Mouse (Mus musculus) hindbrain, embryonic 14.5 days (tissue): ENCODE measurements around the gene Ccnj. TPM values are rescaled to one million over a fixed set of nuclear protein-coding genes. Genes with fewer than 3 reads are reported as not detected.

Experiments used
- ATAC-seq: fragments of 200-750 bp; cut with Nextera tagmentation; 2 replicates; pipeline ENCODE4 v1.8.0; 2017; ENCODE audit warnings: moderate number of reproducible peaks, mild to moderate bottlenecking, moderate TSS enrichment, moderate library complexity; ENCODE audit not compliant: low FRiP score
- DNase-seq: peaks from one replicate; pipeline ENCODE4 v3.0.0-alpha.2; 2015; ENCODE audit warnings: low spot score
- H3K27ac ChIP-seq: fragments of 300-500 bp; sonication (generic); 2 replicates; pipeline ENCODE4 v1.5.1; 2014; ENCODE audit warnings: mild to moderate bottlenecking, moderate library complexity
- H3K27me3 ChIP-seq: fragments of 300-500 bp; sonication (generic); 2 replicates; pipeline ENCODE4 v1.6.1; 2014; ENCODE audit warnings: mild to moderate bottlenecking, low read length, mixed read lengths; ENCODE audit not compliant: control insufficient read depth, insufficient read depth
- H3K36me3 ChIP-seq: fragments of 300-500 bp; sonication (generic); replicated peaks from 2 replicates; pipeline ENCODE4 v1.6.1; 2014; ENCODE audit not compliant: control insufficient read depth, insufficient read depth
- H3K4me1 ChIP-seq: fragments of 300-500 bp; sonication (generic); replicated peaks from 2 replicates; pipeline ENCODE4 v1.6.1; 2014; ENCODE audit warnings: antibody characterized with exemption, low read length, mixed read lengths; ENCODE audit not compliant: control insufficient read depth, insufficient read depth
- H3K4me2 ChIP-seq: fragments of 300-500 bp; sonication (generic); replicated peaks from 2 replicates; pipeline ENCODE4 v1.6.1; 2014; ENCODE audit warnings: mild to moderate bottlenecking, moderate library complexity
- H3K4me3 ChIP-seq: fragments of 300-500 bp; sonication (generic); replicated peaks from 2 replicates; pipeline ENCODE4 v1.5.1; 2014; ENCODE audit warnings: mild to moderate bottlenecking, low read length
- H3K9ac ChIP-seq: fragments of 300-500 bp; sonication (generic); 2 replicates; pipeline ENCODE4 v1.6.1; 2014
- H3K9me3 ChIP-seq: fragments of 300-500 bp; sonication (generic); 2 replicates; pipeline ENCODE4 v1.6.1; 2016; ENCODE audit warnings: low read length; ENCODE audit not compliant: control insufficient read depth
- WGBS: fragments of 180-500 bp; shearing (Covaris S2); extraction: QIAGEN DNeasy Blood & Tissue Kit; methylation state at CpG from one replicate; pipeline ENCODE4 v1.1.7; 2014; 5-methylcytosine and 5-hydroxymethylcytosine counted together
- polyA plus RNA-seq: library from polyadenylated mRNA; unstranded; fragments of >200 nt; fragmentation: Nextera tagmentation; extraction: Ambion mirVana; gene quantifications from 2 replicates; pipeline ENCODE4 v1.2.1, GENCODE M21; 2014

Ccnj gene
- polyA plus RNA-seq, 1 experiment from 2014 or later, result 11.7 TPM

GRCm38 (mm10) chr19:40817901-40818532 is 13.1 kb upstream of the Ccnj start:
- DNase-seq (no peak), ATAC-seq (no peak)
- H3K4me2 ChIP-seq, result no peak overlapping the region
- no peak overlapping the region for H3K4me3 ChIP-seq
- no peaks in the 10 kb centered on the region for H3K9me3 ChIP-seq
- H3K9ac ChIP-seq, result no peak overlapping the region
- no peaks in the 10 kb centered on the region for H3K36me3 ChIP-seq
- no peak overlapping the region for H3K27ac ChIP-seq
- no peaks in the 10 kb centered on the region for H3K27me3 ChIP-seq
- H3K4me1 ChIP-seq, result no peaks in the 10 kb centered on the region
- 91% methylated on average over 6 of the region's 6 CpGs for WGBS

GRCm38 (mm10) chr19:40818764-40819163 is 12.3 kb upstream of the Ccnj start:
- no peak for DNase-seq

GRCm38 (mm10) chr19:40821306-40821825 is 9.7 kb upstream of the Ccnj start:
- no peak overlapping the region for H3K9ac ChIP-seq
- WGBS, result 81% methylated on average over 4 of the region's 4 CpGs
- no peaks in the 10 kb centered on the region for H3K36me3 ChIP-seq
- H3K4me3 ChIP-seq, result no peak overlapping the region
- no peak overlapping the region for H3K4me2 ChIP-seq
- no peak overlapping the region for H3K27ac ChIP-seq
- no peak for DNase-seq
- H3K27me3 ChIP-seq, result no peaks in the 10 kb centered on the region
- no peaks in the 10 kb centered on the region for H3K4me1 ChIP-seq
- no peak for ATAC-seq
- H3K9me3 ChIP-seq, result no peaks in the 10 kb centered on the region

More at GRCm38 (mm10) chr19:40818764-40819163, 12.3 kb upstream of the Ccnj start:
- no peaks in the 10 kb centered on the region for H3K9me3 ChIP-seq
- no peak overlapping the region for H3K9ac ChIP-seq
- H3K4me1 ChIP-seq, result no peaks in the 10 kb centered on the region
- ATAC-seq, result no peak
- no peak overlapping the region for H3K27ac ChIP-seq
- no peak overlapping the region for H3K4me2 ChIP-seq
- 78% methylated on average over 7 of the region's 7 CpGs for WGBS
- H3K27me3 ChIP-seq, result no peaks in the 10 kb centered on the region
- H3K36me3 ChIP-seq, result no peaks in the 10 kb centered on the region
- no peak overlapping the region for H3K4me3 ChIP-seq

GRCm38 (mm10) chr19:40825636-40826035 is 5.4 kb upstream of the Ccnj start:
- Histone ChIP-seq H3K9ac (no peak overlapping the region), H3K36me3 (no peaks in the 10 kb centered on the region), H3K4me3 (no peak overlapping the region), H3K27me3 (no peaks in the 10 kb centered on the region), H3K4me2 (no peak overlapping the region), H3K9me3 (no peaks in the 10 kb centered on the region), H3K4me1 (peaks cover 6% of the 10 kb centered on the region), H3K27ac (no peak overlapping the region)
- 80% methylated on average over 5 of the region's 5 CpGs for WGBS
- no peak for DNase-seq
- ATAC-seq, result no peak

- H3K4me3 ChIP-seq, result no peak overlapping the region
- H3K27me3 ChIP-seq, result no peaks in the 10 kb centered on the region
- H3K9ac ChIP-seq, result no peak overlapping the region
- H3K36me3 ChIP-seq, result no peaks in the 10 kb centered on the region
- ATAC-seq, result no peak
- peaks cover 6% of the 10 kb centered on the region for H3K4me1 ChIP-seq
- H3K4me2 ChIP-seq, result no peak overlapping the region
- H3K27ac ChIP-seq, result no peak overlapping the region
- H3K9me3 ChIP-seq, result no peaks in the 10 kb centered on the region
- 88% methylated on average over 7 of the region's 7 CpGs for WGBS
- no peak for DNase-seq
Observed at GRCm38 (mm10) chr19:40826735-40827134, 4.3 kb upstream of the Ccnj start.

GRCm38 (mm10) chr19:40830198-40830597 is 881 bp upstream of the Ccnj start:
- no peaks in the 10 kb centered on the region for H3K36me3 ChIP-seq
- no peaks in the 10 kb centered on the region for H3K27me3 ChIP-seq
- ATAC-seq (no peak), DNase-seq (no peak)
- peaks cover 28% of the 10 kb centered on the region for H3K4me1 ChIP-seq
- peak overlapping the region; percentile 94 for H3K27ac ChIP-seq
- H3K9me3 ChIP-seq, result no peaks in the 10 kb centered on the region
- peak overlapping the region; percentile 64 for H3K4me3 ChIP-seq
- WGBS, result 61% methylated on average over 7 of the region's 7 CpGs
- peak overlapping the region; percentile 91 for H3K9ac ChIP-seq
- peak overlapping the region; percentile 96 for H3K4me2 ChIP-seq

- peaks cover 28% of the 10 kb centered on the region for H3K4me1 ChIP-seq
- WGBS, result under 1% methylated on average over 71 of the region's 76 CpGs
- peak; percentile 74; the same call in 1 of the 2 replicates for ATAC-seq
- DNase-seq, result peak; percentile 40
- peak overlapping the region; percentile 96 for H3K4me2 ChIP-seq
- H3K4me3 ChIP-seq, result peak overlapping the region; percentile 64
- H3K36me3 ChIP-seq, result peaks cover 4% of the 10 kb centered on the region
- no peaks in the 10 kb centered on the region for H3K9me3 ChIP-seq
- peak overlapping the region; percentile 91 for H3K9ac ChIP-seq
- H3K27me3 ChIP-seq, result no peaks in the 10 kb centered on the region
- H3K27ac ChIP-seq, result peak overlapping the region; percentile 94
Observed at GRCm38 (mm10) chr19:40831416-40832201, 530 bp downstream of the Ccnj start.

- WGBS, result 33% methylated on average over 5 of the region's 5 CpGs
- no peak for DNase-seq
- no peak for ATAC-seq
- H3K4me1 ChIP-seq, result peaks cover 28% of the 10 kb centered on the region
- H3K4me2 ChIP-seq, result peak overlapping the region; percentile 96
- H3K9me3 ChIP-seq, result no peaks in the 10 kb centered on the region
- H3K27ac ChIP-seq, result no peak overlapping the region
- peak overlapping the region; percentile 64 for H3K4me3 ChIP-seq
- peaks cover 12% of the 10 kb centered on the region for H3K36me3 ChIP-seq
- no peaks in the 10 kb centered on the region for H3K27me3 ChIP-seq
- H3K9ac ChIP-seq, result peak overlapping the region; percentile 91
Observed at GRCm38 (mm10) chr19:40832361-40832760, 1.3 kb downstream of the Ccnj start.

GRCm38 (mm10) chr19:40834436-40834835 is 3.4 kb downstream of the Ccnj start:
- H3K4me1 ChIP-seq, result peaks cover 28% of the 10 kb centered on the region
- no peak for DNase-seq
- ATAC-seq, result no peak
- 94% methylated on average over 6 of the region's 6 CpGs for WGBS
- H3K9me3 ChIP-seq, result no peaks in the 10 kb centered on the region
- H3K27me3 ChIP-seq, result no peaks in the 10 kb centered on the region
- peaks cover 32% of the 10 kb centered on the region for H3K36me3 ChIP-seq
- H3K4me3 ChIP-seq, result no peak overlapping the region
- H3K27ac ChIP-seq, result no peak overlapping the region
- no peak overlapping the region for H3K9ac ChIP-seq
- no peak overlapping the region for H3K4me2 ChIP-seq
